Mouse (Mus musculus) midbrain, postnatal 0 days (tissue): ENCODE measurements around the gene Aqp3. TPM values are rescaled to one million over a fixed set of nuclear protein-coding genes. Genes with fewer than 3 reads are reported as not detected.
A peak's percentile ranks its signal among the peaks of the same experiment; 100 is the strongest.

Source experiments
- ATAC-seq: fragments of 200-750 bp; cut with Nextera tagmentation; 2 replicates; pipeline ENCODE4 v1.8.0; 2017; ENCODE audit warnings: moderate number of reproducible peaks, mild to moderate bottlenecking, moderate TSS enrichment, moderate library complexity; ENCODE audit not compliant: low FRiP score
- DNase-seq: peaks from one replicate; pipeline ENCODE4 v3.0.0-alpha.2; 2015; ENCODE audit warnings: low spot score
- H3K27ac ChIP-seq: fragments of 300-500 bp; sonication (generic); 2 replicates; pipeline ENCODE4 v1.5.1; 2014; ENCODE audit warnings: low read depth, mild to moderate bottlenecking, low read length, mixed read lengths
- H3K27me3 ChIP-seq: fragments of 300-500 bp; sonication (generic); 2 replicates; pipeline ENCODE4 v1.6.1; 2014; ENCODE audit warnings: low read length, control low read depth, mixed read lengths; ENCODE audit not compliant: insufficient read depth
- H3K36me3 ChIP-seq: fragments of 300-500 bp; sonication (generic); 2 replicates; pipeline ENCODE4 v1.6.1; 2014; ENCODE audit warnings: low read length, control low read depth, mixed read lengths; ENCODE audit not compliant: insufficient read depth
- H3K4me1 ChIP-seq: fragments of 300-500 bp; sonication (generic); 2 replicates; pipeline ENCODE4 v1.6.1; 2014; ENCODE audit warnings: mild to moderate bottlenecking, control low read depth, antibody characterized with exemption, low read length, mixed read lengths; ENCODE audit not compliant: insufficient read depth
- H3K4me2 ChIP-seq: fragments of 300-500 bp; sonication (generic); 2 replicates; pipeline ENCODE4 v1.6.1; 2014; ENCODE audit warnings: low read depth, mild to moderate bottlenecking, low read length, mixed read lengths; ENCODE audit not compliant: poor library complexity, severe bottlenecking
- H3K4me3 ChIP-seq: fragments of 300-500 bp; sonication (generic); 2 replicates; pipeline ENCODE4 v1.5.1; 2014; ENCODE audit warnings: low read depth, mild to moderate bottlenecking, low read length, moderate library complexity
- H3K9ac ChIP-seq: fragments of 300-500 bp; sonication (generic); replicated peaks from 2 replicates; pipeline ENCODE4 v1.6.1; 2014; ENCODE audit warnings: mild to moderate bottlenecking, low read length, moderate library complexity, mixed read lengths; ENCODE audit not compliant: poor library complexity, severe bottlenecking
- H3K9me3 ChIP-seq: fragments of 300-500 bp; sonication (generic); 2 replicates; pipeline ENCODE4 v1.6.1; 2016; ENCODE audit warnings: low read length, control low read depth
- CTCF ChIP-seq: IDR thresholded peaks from 2 replicates; pipeline ENCODE4 v1.5.1; 2016; ENCODE audit warnings: antibody characterized with exemption, mild to moderate bottlenecking
- WGBS: fragments of 180-500 bp; shearing (Covaris S2); extraction: QIAGEN DNeasy Blood & Tissue Kit; methylation state at CpG from one replicate; pipeline ENCODE4 v1.1.7; 2014; 5-methylcytosine and 5-hydroxymethylcytosine counted together
- polyA plus RNA-seq: library from polyadenylated mRNA; unstranded; fragments of >200 nt; fragmentation: Nextera tagmentation; extraction: Ambion mirVana; gene quantifications from 2 replicates; pipeline ENCODE4 v1.2.1, GENCODE M21; 2015
- total RNA-seq: library from RNA; depleted of rRNA; stranded (reverse); fragments of >200 nt; gene quantifications from 2 replicates; pipeline ENCODE4 v1.2.3, GENCODE M21; 2014

Gene Aqp3
- total and polyA plus RNA-seq, 2 experiments from 2014 or later = 0.47 to 1.1 TPM

DNA sequence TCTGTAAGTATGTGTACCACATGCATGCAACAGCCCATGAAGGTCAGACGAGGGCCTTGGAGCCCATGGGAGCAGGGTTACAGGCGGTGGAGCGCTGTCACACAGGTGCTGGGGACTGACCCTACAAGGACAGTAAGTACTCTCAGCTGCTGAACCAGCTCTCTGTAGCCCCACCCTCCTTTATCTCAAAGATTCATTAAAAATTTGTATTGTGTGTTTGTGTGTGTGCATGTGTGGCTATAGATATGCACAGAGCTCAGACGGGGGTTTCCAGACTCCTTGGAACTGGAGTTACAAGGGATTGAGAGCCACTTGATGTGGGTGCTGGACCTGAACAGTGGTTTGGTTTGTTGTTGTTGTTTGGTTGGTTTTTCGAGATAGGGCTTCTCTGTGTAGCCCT is 16.2 kb downstream of the Aqp3 start:
- no peaks in the 10 kb centered on the region for H3K4me1 ChIP-seq
- DNase-seq (no peak), ATAC-seq (no peak)
- H3K9ac ChIP-seq = no peak overlapping the region
- 85% methylated on average over 5 of the region's 5 CpGs for WGBS
- no peak overlapping the region for H3K4me2 ChIP-seq
- TF ChIP-seq CTCF = no peak
- H3K4me3 ChIP-seq = no peak overlapping the region
- no peaks in the 10 kb centered on the region for H3K36me3 ChIP-seq
- no peaks in the 10 kb centered on the region for H3K27me3 ChIP-seq
- H3K9me3 ChIP-seq = no peaks in the 10 kb centered on the region
- H3K27ac ChIP-seq = no peak overlapping the region

DNA sequence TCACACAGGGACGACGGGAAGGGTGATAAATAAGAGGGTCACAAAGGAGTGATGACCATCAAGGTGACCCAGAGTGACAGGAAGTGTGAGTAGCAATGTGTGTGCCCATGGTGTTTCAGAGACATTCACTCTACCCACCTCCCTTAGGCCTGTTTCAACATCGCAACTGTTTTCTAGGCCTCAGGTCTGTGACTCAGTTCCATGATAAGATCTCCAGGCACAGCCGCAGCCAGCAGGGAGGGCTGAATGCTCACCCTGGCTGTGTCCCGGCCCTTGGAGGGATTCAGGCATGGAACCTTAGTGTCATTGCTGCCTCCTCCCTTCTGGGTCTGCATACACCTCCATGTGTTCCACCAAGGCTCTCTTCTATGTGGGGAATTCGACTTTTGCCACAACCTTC is 19.3 kb downstream of the Aqp3 start:
- ATAC-seq = no peak
- 76% methylated on average over 6 of the region's 6 CpGs for WGBS
- H3K4me3 ChIP-seq = no peak overlapping the region
- no peaks in the 10 kb centered on the region for H3K9me3 ChIP-seq
- H3K9ac ChIP-seq = no peak overlapping the region
- DNase-seq = no peak
- no peaks in the 10 kb centered on the region for H3K4me1 ChIP-seq
- TF ChIP-seq CTCF = no peak
- no peak overlapping the region for H3K27ac ChIP-seq
- no peak overlapping the region for H3K4me2 ChIP-seq
- H3K27me3 ChIP-seq = no peaks in the 10 kb centered on the region
- H3K36me3 ChIP-seq = no peaks in the 10 kb centered on the region

- no peak overlapping the region for H3K4me3 ChIP-seq
- no peak for DNase-seq
- no peak overlapping the region for H3K27ac ChIP-seq
- H3K4me1 ChIP-seq = no peaks in the 10 kb centered on the region
- no peaks in the 10 kb centered on the region for H3K36me3 ChIP-seq
- no peak for TF ChIP-seq CTCF
- H3K27me3 ChIP-seq = no peaks in the 10 kb centered on the region
- no peak overlapping the region for H3K9ac ChIP-seq
- no peak for ATAC-seq
- H3K9me3 ChIP-seq = no peaks in the 10 kb centered on the region
- H3K4me2 ChIP-seq = no peak overlapping the region
- 64% methylated on average over 6 of the region's 6 CpGs for WGBS
Measured at GRCm38 (mm10) chr4:41074461-41074860, 23.5 kb downstream of the Aqp3 start.

- Histone ChIP-seq H3K4me1 (no peaks in the 10 kb centered on the region), H3K27ac (no peak overlapping the region), H3K9ac (no peak overlapping the region), H3K9me3 (no peaks in the 10 kb centered on the region), H3K4me3 (no peak overlapping the region), H3K36me3 (no peaks in the 10 kb centered on the region), H3K4me2 (no peak overlapping the region), H3K27me3 (no peaks in the 10 kb centered on the region)
- 82% methylated on average over 12 of the region's 12 CpGs for WGBS
- DNase-seq (no peak), ATAC-seq (no peak)
- no peak for TF ChIP-seq CTCF
Measured at GRCm38 (mm10) chr4:41073008-41073817, 24.8 kb downstream of the Aqp3 start.

- Histone ChIP-seq H3K27me3 (no peaks in the 10 kb centered on the region), H3K9me3 (no peaks in the 10 kb centered on the region), H3K9ac (no peak overlapping the region), H3K27ac (no peak overlapping the region), H3K36me3 (no peaks in the 10 kb centered on the region), H3K4me2 (no peak overlapping the region), H3K4me1 (no peaks in the 10 kb centered on the region), H3K4me3 (no peak overlapping the region)
- 71% methylated on average over 14 of the region's 14 CpGs for whole genome bisulfite sequencing
- DNase-seq (peak; percentile 8), ATAC-seq (no peak)
- no peak for TF ChIP-seq CTCF
Measured at GRCm38 (mm10) chr4:41071500-41072429, 26.2 kb downstream of the Aqp3 start.

DNA sequence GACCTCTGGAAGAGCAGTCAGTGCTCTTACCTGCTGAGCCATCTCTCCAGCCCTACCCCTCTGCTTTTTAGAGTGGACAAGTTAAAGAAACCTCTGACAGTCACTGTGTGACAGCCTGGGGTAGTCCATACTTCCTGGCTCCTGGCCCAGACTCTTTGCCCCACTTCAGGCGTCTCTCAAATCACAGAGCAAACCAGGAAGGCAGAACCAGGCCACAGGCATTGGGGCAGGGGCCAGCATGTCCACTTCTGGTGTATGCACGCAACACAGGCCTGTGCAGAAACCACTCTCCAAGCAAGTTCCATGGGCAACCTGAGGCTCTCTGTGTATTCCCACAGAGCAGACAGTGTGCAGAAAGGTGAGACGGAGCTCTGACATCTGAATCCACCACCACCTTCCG is 32.8 kb downstream of the Aqp3 start:
- no peak overlapping the region for H3K27ac ChIP-seq
- no peak overlapping the region for H3K4me2 ChIP-seq
- H3K27me3 ChIP-seq = no peaks in the 10 kb centered on the region
- TF ChIP-seq CTCF = no peak
- H3K36me3 ChIP-seq = no peaks in the 10 kb centered on the region
- no peak overlapping the region for H3K4me3 ChIP-seq
- DNase-seq (no peak), ATAC-seq (no peak)
- no peaks in the 10 kb centered on the region for H3K9me3 ChIP-seq
- WGBS = 85% methylated on average over 4 of the region's 4 CpGs
- no peak overlapping the region for H3K9ac ChIP-seq
- H3K4me1 ChIP-seq = no peaks in the 10 kb centered on the region
